Mouse (Mus musculus) limb, embryonic 15.5 days (tissue): Measurements from ENCODE around the gene Gja1. TPM values are rescaled to one million over a fixed set of nuclear protein-coding genes. Genes with fewer than 3 reads are reported as not detected.

Experiments used
- polyA plus RNA-seq: library from polyadenylated mRNA; unstranded; fragments of >200 nt; fragmentation: Nextera tagmentation; extraction: Ambion mirVana; gene quantifications from 2 replicates; pipeline ENCODE4 v1.2.1, GENCODE M21; 2015

The Gja1 gene
- polyA plus RNA-seq, 1 experiment from 2014 or later: 448 TPM

Other genes starting within 250 kb of the Gja1 start
- 2.5 and 3.0 TPM in 2 replicates for gene Tbc1d32, start 148.6 kb upstream of the Gja1 start, polyA plus RNA-seq